Mouse (Mus musculus) neural tube, embryonic 11.5 days (tissue): ENCODE measurements around the gene Plet1. TPM values are rescaled to one million over a fixed set of nuclear protein-coding genes. Genes with fewer than 3 reads are reported as not detected.

Experiments
- ATAC-seq: fragments of 200-750 bp; cut with Nextera tagmentation; 2 replicates; pipeline ENCODE4 v1.8.0; 2017; ENCODE audit warnings: moderate number of reproducible peaks, mild to moderate bottlenecking, moderate TSS enrichment, moderate library complexity; ENCODE audit not compliant: insufficient read depth, low FRiP score, low TSS enrichment
- DNase-seq: peaks from one replicate; pipeline ENCODE4 v3.0.0-alpha.2; 2015; ENCODE audit warnings: low spot score
- H3K27ac ChIP-seq: fragments of 300-500 bp; sonication (generic); 2 replicates; pipeline ENCODE4 v1.5.1; 2014; ENCODE audit warnings: low read depth, mild to moderate bottlenecking, low read length
- H3K27me3 ChIP-seq: fragments of 300-500 bp; sonication (generic); 2 replicates; pipeline ENCODE4 v1.6.1; 2014; ENCODE audit warnings: mild to moderate bottlenecking, low read length, mixed read lengths; ENCODE audit not compliant: control insufficient read depth, insufficient read depth
- H3K36me3 ChIP-seq: fragments of 300-500 bp; sonication (generic); 2 replicates; pipeline ENCODE4 v1.6.1; 2014; ENCODE audit warnings: mild to moderate bottlenecking, low read length, moderate library complexity, mixed read lengths; ENCODE audit not compliant: control insufficient read depth, insufficient read depth
- H3K4me1 ChIP-seq: fragments of 300-500 bp; sonication (generic); 2 replicates; pipeline ENCODE4 v1.6.1; 2014; ENCODE audit warnings: low read length, mixed read lengths; ENCODE audit not compliant: control insufficient read depth, insufficient read depth
- H3K4me2 ChIP-seq: fragments of 300-500 bp; sonication (generic); 2 replicates; pipeline ENCODE4 v1.6.1; 2014; ENCODE audit warnings: low read depth, mild to moderate bottlenecking, moderate library complexity
- H3K4me3 ChIP-seq: fragments of 300-500 bp; sonication (generic); 2 replicates; pipeline ENCODE4 v1.5.1; 2014; ENCODE audit warnings: low read depth, low read length
- H3K9ac ChIP-seq: fragments of 300-500 bp; sonication (generic); 2 replicates; pipeline ENCODE4 v1.6.1; 2014; ENCODE audit warnings: mild to moderate bottlenecking, low read length
- H3K9me3 ChIP-seq: fragments of 300-500 bp; sonication (generic); 2 replicates; pipeline ENCODE4 v1.6.1; 2016; ENCODE audit warnings: low read length; ENCODE audit not compliant: control insufficient read depth
- WGBS: fragments of 180-500 bp; shearing (Covaris S2); extraction: QIAGEN DNeasy Blood & Tissue Kit; methylation state at CpG from one replicate; pipeline ENCODE4 v1.1.7; 2014; 5-methylcytosine and 5-hydroxymethylcytosine counted together
- polyA plus RNA-seq: library from polyadenylated mRNA; unstranded; fragments of >200 nt; fragmentation: Nextera tagmentation; extraction: Ambion mirVana; gene quantifications from 2 replicates; pipeline ENCODE4 v1.2.1, GENCODE M21; 2014

Gene Plet1
- polyA plus RNA-seq, 1 experiment from 2014 or later: 0.49 TPM

- Histone ChIP-seq H3K4me2 (no peak overlapping the region), H3K36me3 (no peaks in the 10 kb centered on the region), H3K4me1 (no peaks in the 10 kb centered on the region), H3K27me3 (no peaks in the 10 kb centered on the region), H3K4me3 (no peak overlapping the region), H3K9me3 (no peaks in the 10 kb centered on the region), H3K27ac (no peak overlapping the region), H3K9ac (no peak overlapping the region)
- ATAC-seq (no peak), DNase-seq (no peak)
- WGBS: 87% methylated on average over 16 of the region's 16 CpGs
These were observed 4.5 kb downstream of the Plet1 start for GRCm38 (mm10) chr9:50498815-50499214.

- H3K4me3 ChIP-seq: no peak overlapping the region
- H3K27me3 ChIP-seq: no peaks in the 10 kb centered on the region
- WGBS: 86% methylated on average over 3 of the region's 3 CpGs
- H3K9me3 ChIP-seq: no peaks in the 10 kb centered on the region
- no peaks in the 10 kb centered on the region for H3K4me1 ChIP-seq
- H3K36me3 ChIP-seq: no peaks in the 10 kb centered on the region
- no peak overlapping the region for H3K27ac ChIP-seq
- H3K9ac ChIP-seq: no peak overlapping the region
- ATAC-seq (no peak), DNase-seq (no peak)
- H3K4me2 ChIP-seq: no peak overlapping the region
These were observed 5.5 kb downstream of the Plet1 start for GRCm38 (mm10) chr9:50499781-50500180.

- Histone ChIP-seq H3K4me1 (no peaks in the 10 kb centered on the region), H3K9me3 (no peaks in the 10 kb centered on the region), H3K4me3 (0 out of 2 replicates have a peak overlapping the region, but pooled peaks have one; percentile 7), H3K27me3 (no peaks in the 10 kb centered on the region), H3K4me2 (peak overlapping the region; percentile 40; the same call in 1 of the 2 replicates), H3K9ac (no peak overlapping the region), H3K27ac (no peak overlapping the region), H3K36me3 (no peaks in the 10 kb centered on the region)
- DNase-seq (no peak), ATAC-seq (no peak)
- 75% methylated on average over 15 of the region's 15 CpGs for WGBS
These were observed 6.2 kb downstream of the Plet1 start for GRCm38 (mm10) chr9:50500467-50500973.

GRCm38 (mm10) chr9:50500974-50501501 is 6.7 kb downstream of the Plet1 start:
- no peaks in the 10 kb centered on the region for H3K27me3 ChIP-seq
- ATAC-seq (peak; percentile 55; the same call in 1 of the 2 replicates), DNase-seq (peak; percentile 61)
- 24% methylated on average over 14 of the region's 14 CpGs for WGBS
- H3K9me3 ChIP-seq: no peaks in the 10 kb centered on the region
- 0 out of 2 replicates have a peak overlapping the region, but pooled peaks have one; percentile 13 for H3K4me3 ChIP-seq
- no peak overlapping the region for H3K27ac ChIP-seq
- H3K4me2 ChIP-seq: peak overlapping the region; percentile 40
- H3K9ac ChIP-seq: 0 out of 2 replicates have a peak overlapping the region, but pooled peaks have one; percentile 16
- no peaks in the 10 kb centered on the region for H3K4me1 ChIP-seq
- no peaks in the 10 kb centered on the region for H3K36me3 ChIP-seq

- DNase-seq (no peak), ATAC-seq (no peak)
- H3K27me3 ChIP-seq: no peaks in the 10 kb centered on the region
- WGBS: 83% methylated on average over 3 of the region's 3 CpGs
- no peak overlapping the region for H3K4me3 ChIP-seq
- H3K4me2 ChIP-seq: no peak overlapping the region
- H3K36me3 ChIP-seq: no peaks in the 10 kb centered on the region
- no peak overlapping the region for H3K9ac ChIP-seq
- H3K27ac ChIP-seq: no peak overlapping the region
- H3K4me1 ChIP-seq: no peaks in the 10 kb centered on the region
- H3K9me3 ChIP-seq: no peaks in the 10 kb centered on the region
These were observed 8.6 kb downstream of the Plet1 start for GRCm38 (mm10) chr9:50502949-50503348.

- H3K9me3 ChIP-seq: no peaks in the 10 kb centered on the region
- H3K36me3 ChIP-seq: no peaks in the 10 kb centered on the region
- WGBS: 56% methylated on average over 6 of the region's 6 CpGs
- no peak overlapping the region for H3K27ac ChIP-seq
- H3K4me1 ChIP-seq: no peaks in the 10 kb centered on the region
- no peak overlapping the region for H3K4me2 ChIP-seq
- no peak for ATAC-seq
- H3K9ac ChIP-seq: no peak overlapping the region
- no peaks in the 10 kb centered on the region for H3K27me3 ChIP-seq
- DNase-seq: no peak
- H3K4me3 ChIP-seq: no peak overlapping the region
These were observed 11.1 kb downstream of the Plet1 start for GRCm38 (mm10) chr9:50505405-50505804.

- H3K4me2 ChIP-seq: no peak overlapping the region
- WGBS: 84% methylated on average over 7 of the region's 7 CpGs
These were observed 13.2 kb downstream of the Plet1 start for GRCm38 (mm10) chr9:50507570-50507969.

GRCm38 (mm10) chr9:50515462-50515861 is 21.1 kb downstream of the Plet1 start:
- Histone ChIP-seq H3K9me3 (no peaks in the 10 kb centered on the region), H3K36me3 (no peaks in the 10 kb centered on the region), H3K9ac (no peak overlapping the region), H3K4me2 (no peak overlapping the region), H3K27ac (no peak overlapping the region), H3K27me3 (no peaks in the 10 kb centered on the region), H3K4me3 (no peak overlapping the region), H3K4me1 (no peaks in the 10 kb centered on the region)
- ATAC-seq: no peak
- DNase-seq: no peak
- 82% methylated on average over 5 of the region's 5 CpGs for WGBS

More at GRCm38 (mm10) chr9:50507570-50507969, 13.2 kb downstream of the Plet1 start:
- ATAC-seq (no peak), DNase-seq (no peak)
- H3K9me3 ChIP-seq: no peaks in the 10 kb centered on the region
- H3K27ac ChIP-seq: no peak overlapping the region
- H3K4me1 ChIP-seq: no peaks in the 10 kb centered on the region
- no peaks in the 10 kb centered on the region for H3K27me3 ChIP-seq
- H3K4me3 ChIP-seq: no peak overlapping the region
- H3K9ac ChIP-seq: no peak overlapping the region
- H3K36me3 ChIP-seq: no peaks in the 10 kb centered on the region

GRCm38 (mm10) chr9:50518781-50519180 is 24.5 kb downstream of the Plet1 start:
- H3K4me3 ChIP-seq: no peak overlapping the region
- no peaks in the 10 kb centered on the region for H3K36me3 ChIP-seq
- no peak for ATAC-seq
- no peaks in the 10 kb centered on the region for H3K27me3 ChIP-seq
- 9% methylated on average over 2 of the region's 2 CpGs for WGBS
- H3K27ac ChIP-seq: no peak overlapping the region
- H3K9me3 ChIP-seq: no peaks in the 10 kb centered on the region
- H3K9ac ChIP-seq: no peak overlapping the region
- peak; percentile 35 for DNase-seq
- no peak overlapping the region for H3K4me2 ChIP-seq
- H3K4me1 ChIP-seq: no peaks in the 10 kb centered on the region
